Mouse (Mus musculus) heart, adult 2 months (tissue): ENCODE measurements around the gene Polr3gl. TPM values are rescaled to one million over a fixed set of nuclear protein-coding genes. Genes with fewer than 3 reads are reported as not detected.

Experiments
- DNase-seq, 2 experiments: peaks; one replicate each; pipeline ENCODE4 v3.0.0; 2021
- H3K27ac ChIP-seq: fragments of 200-600 bp; 2 replicates; pipeline ENCODE4 v1.8.1; 2022
- H3K27me3 ChIP-seq: fragments of 200-500 bp; 2 replicates; pipeline ENCODE4 v1.6.1; 2012; ENCODE audit warnings: mild to moderate bottlenecking, low read length, inconsistent platforms, mixed read lengths; ENCODE audit not compliant: control insufficient read depth, insufficient read depth
- H3K36me3 ChIP-seq: fragments of 200-500 bp; 2 replicates; pipeline ENCODE4 v1.6.1; 2012; ENCODE audit warnings: low read length, inconsistent platforms; ENCODE audit not compliant: control insufficient read depth, insufficient read depth
- H3K4me1 ChIP-seq: fragments of 200-500 bp; 2 replicates; pipeline ENCODE4 v1.6.1; 2011; ENCODE audit warnings: low read length; ENCODE audit not compliant: control insufficient read depth, insufficient read depth
- H3K4me3 ChIP-seq: fragments of 200-600 bp; 2 replicates; pipeline ENCODE4 v1.8.1; 2022
- H3K79me2 ChIP-seq: fragments of 200-500 bp; replicated peaks from 2 replicates; pipeline ENCODE4 v1.6.1; 2012; ENCODE audit warnings: mild to moderate bottlenecking, inconsistent platforms, low read length, moderate library complexity, mixed read lengths; ENCODE audit not compliant: control insufficient read depth, insufficient read depth
- H3K9ac ChIP-seq: fragments of 200-500 bp; 2 replicates; pipeline ENCODE4 v1.6.1; 2012; ENCODE audit warnings: low read depth, mild to moderate bottlenecking, control low read depth, inconsistent platforms, low read length, mixed read lengths
- CTCF ChIP-seq: fragments of 200-600 bp; IDR thresholded peaks from 2 replicates; pipeline ENCODE4 v1.8.1; 2022; ENCODE audit warnings: antibody characterized with exemption, mild to moderate bottlenecking, moderate library complexity
- EP300 ChIP-seq: fragments of 200-500 bp; IDR thresholded peaks from 2 replicates; pipeline ENCODE4 v1.6.1; 2011; ENCODE audit warnings: low read depth, low read length, control low read depth; ENCODE audit not compliant: insufficient read depth
- POLR2A ChIP-seq: fragments of 200-500 bp; IDR thresholded peaks from 2 replicates; pipeline ENCODE4 v1.6.1; 2011; ENCODE audit warnings: mild to moderate bottlenecking, low read depth, low read length, control low read depth; ENCODE audit not compliant: insufficient read depth
- WGBS: fragments of 180-500 bp; shearing (Covaris S2); methylation state at CpG from one replicate; pipeline ENCODE4 v1.1.7; 2018; 5-methylcytosine and 5-hydroxymethylcytosine counted together
- intact Hi-C: fragments of 180-260 bp; cut with DNase I; formaldehyde crosslinking; loops from one replicate; pipeline ENCODE4 v1.15.1; 2025
- polyA plus RNA-seq: library from polyadenylated mRNA; depleted of rRNA; stranded (reverse); fragments of >200 nt; gene quantifications from 2 replicates; pipeline ENCODE4 v1.2.3, GENCODE M21; 2012
- total RNA-seq, 2 experiments: library from RNA; stranded (reverse); gene quantifications; 2 replicates each; pipeline ENCODE4 v1.2.3; 2021

Gene Polr3gl
- total and polyA plus RNA-seq, 3 experiments = 20.1 to 35.0 (median 24.3) TPM

DNA sequence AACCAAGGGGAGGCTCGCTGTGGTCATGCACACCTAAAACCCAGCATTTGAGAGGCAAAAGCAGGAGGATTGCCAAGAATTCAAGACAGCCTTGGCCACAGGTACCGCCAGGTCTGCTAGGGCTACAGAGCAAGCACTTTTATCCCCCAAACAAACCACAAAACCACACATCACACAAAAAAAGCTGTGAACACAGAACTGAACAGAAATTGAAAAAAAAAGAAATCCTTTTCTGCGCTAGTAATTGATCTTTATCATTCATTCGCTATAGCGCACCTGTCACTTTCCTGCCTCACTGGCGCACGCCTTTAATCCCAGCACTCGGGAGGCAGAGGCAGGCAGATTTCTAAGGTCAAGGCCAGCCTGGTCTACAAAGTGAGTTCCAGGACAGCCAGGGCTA, 30.7 kb downstream of the Polr3gl start:
- no peak overlapping the region for H3K9ac ChIP-seq
- peaks cover 22% of the 10 kb centered on the region for H3K4me1 ChIP-seq
- H3K27me3 ChIP-seq = no peaks in the 10 kb centered on the region
- intact Hi-C loops = no loop called here
- H3K4me3 ChIP-seq = no peak overlapping the region; the same call in 1 of the 2 replicates
- TF ChIP-seq POLR2A (no peak), CTCF (no peak), EP300 (no peak)
- DNase-seq = no peak
- peak overlapping the region; percentile 96 for H3K27ac ChIP-seq
- WGBS = 73% methylated on average over 8 of the region's 8 CpGs
- H3K79me2 ChIP-seq = peaks cover 4% of the 10 kb centered on the region; the same call in 1 of the 2 replicates
- H3K36me3 ChIP-seq = peaks cover 16% of the 10 kb centered on the region

DNA sequence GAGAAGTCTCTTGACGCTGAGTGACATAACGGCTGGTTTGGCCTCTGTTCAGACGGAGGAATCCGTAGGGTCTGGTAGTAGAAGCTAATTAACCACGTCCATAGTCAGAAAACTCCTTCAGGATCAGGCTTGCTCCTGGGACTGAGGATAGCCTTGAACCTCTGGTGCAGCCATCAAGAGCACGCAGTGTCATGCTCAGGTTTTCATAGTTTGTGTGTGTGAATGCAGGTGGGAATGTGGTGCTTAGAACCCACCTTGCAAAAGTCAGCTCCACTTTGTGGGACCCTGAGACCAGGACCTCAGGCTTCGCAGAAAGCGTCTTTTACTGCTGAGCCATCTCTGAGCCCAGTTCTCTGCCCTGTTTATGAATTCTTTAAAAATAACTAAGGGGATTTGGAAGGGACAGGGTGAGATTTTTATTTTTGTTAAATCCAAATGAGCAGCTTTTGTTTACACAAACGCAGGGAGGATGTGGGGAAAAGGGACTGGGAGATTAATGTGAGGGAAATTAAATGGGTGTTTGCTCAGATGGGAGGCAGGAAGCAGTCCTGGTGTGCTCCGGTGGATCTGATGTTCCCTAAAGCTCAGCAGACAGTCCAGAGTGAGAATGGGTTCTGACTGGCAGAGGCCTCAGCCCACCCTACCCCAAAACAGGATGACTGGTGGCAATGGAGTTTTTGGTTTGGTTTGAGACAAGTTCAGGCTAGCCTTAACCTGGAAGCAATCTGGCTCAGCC, 31.9 kb downstream of the Polr3gl start:
- Histone ChIP-seq H3K79me2 (peaks cover 6% of the 10 kb centered on the region; the same call in 1 of the 2 replicates), H3K27ac (peak overlapping the region; percentile 96), H3K4me1 (peaks cover 20% of the 10 kb centered on the region), H3K4me3 (peak overlapping the region; percentile 77), H3K27me3 (no peaks in the 10 kb centered on the region), H3K9ac (peak overlapping the region; percentile 74), H3K36me3 (peaks cover 16% of the 10 kb centered on the region)
- DNase-seq = peak; percentile 58 to 64
- 6% methylated on average over 10 of the region's 10 CpGs for WGBS
- TF ChIP-seq POLR2A = peak; percentile 88
- TF ChIP-seq CTCF = no peak
- TF ChIP-seq EP300 = peak; percentile 68; the same call in 1 of the 2 replicates
- intact Hi-C loops = no loop called here

DNA sequence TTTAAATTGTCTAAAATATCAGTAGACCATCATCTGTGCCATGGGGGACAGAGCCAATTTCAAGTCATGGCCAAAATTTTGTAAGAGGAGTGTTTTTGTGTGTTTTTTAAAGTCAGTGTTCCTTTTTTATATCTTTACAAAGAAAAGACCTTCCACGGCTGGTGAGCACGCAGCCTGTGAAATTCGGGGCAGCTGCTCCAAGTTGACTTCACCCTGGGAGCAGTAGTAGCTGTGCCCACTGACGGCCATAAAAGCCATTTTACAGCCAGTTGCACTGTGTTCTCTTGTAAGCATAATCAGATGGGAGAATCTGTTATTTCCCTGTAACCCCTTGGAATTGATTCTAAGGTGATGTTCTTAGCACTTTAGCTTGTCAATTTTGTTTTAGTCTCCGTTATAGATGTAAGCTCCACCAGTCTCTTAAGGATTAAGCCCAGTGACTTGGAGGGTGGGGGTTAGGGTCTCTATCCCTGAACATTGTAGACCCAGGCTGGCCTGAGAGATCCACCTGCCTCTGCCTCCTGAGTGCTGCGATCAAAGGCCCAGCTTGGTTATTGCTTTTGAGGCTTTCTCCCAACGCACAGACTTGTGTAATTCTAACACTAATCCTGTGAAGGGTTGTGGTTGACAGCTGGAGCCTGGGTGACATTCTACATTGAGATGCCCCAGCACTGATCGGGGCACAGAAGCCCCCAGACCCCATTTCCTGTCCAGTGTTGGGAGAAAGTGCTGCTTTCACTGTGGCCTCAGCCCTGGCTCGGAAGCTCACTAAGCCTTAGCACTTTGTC, 32.9 kb downstream of the Polr3gl start:
- DNase-seq = peak in 1 of 2 experiments; percentile 59
- 9% methylated on average over 9 of the region's 9 CpGs for WGBS
- intact Hi-C loops = no loop called here

DNA sequence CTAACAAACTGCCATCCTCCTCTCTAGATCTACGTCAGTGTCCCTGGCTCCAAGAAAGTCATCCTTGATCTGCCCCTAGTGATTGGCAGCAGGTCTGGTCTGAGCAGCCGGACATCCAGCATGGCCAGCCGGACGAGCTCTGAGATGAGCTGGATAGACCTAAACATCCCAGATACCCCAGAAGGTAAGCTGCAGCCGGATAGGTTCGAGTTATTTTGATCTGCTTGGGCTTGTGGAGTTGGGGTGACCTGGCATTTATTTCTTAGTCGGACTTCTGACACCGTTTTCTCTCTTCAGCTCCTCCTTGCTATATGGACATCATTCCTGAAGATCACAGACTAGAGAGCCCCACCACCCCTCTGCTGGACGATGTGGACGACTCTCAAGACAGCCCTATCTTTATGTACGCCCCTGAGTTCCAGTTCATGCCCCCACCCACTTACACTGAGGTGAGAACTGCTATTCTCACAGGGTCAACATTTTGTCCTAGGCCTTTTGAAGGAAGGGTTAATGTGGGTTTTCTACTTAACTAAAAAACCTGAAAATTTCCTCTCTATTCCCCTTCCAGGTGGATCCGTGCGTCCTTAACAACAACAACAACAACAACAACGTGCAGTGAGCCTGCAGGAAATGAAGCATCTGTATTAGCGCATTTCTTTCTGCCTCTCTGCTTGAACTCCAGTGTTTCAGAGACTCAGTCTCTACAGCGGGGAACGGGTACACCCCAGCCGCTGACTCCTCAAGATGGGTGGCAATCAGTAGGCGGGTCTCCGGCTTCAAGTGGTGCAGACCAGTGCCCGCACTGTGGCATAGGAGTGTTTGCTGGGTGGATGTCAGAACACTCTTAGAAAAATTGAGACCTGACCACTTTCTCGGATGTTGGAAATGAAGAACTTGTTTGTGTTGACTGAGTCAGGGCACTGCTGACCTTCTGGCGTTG, 33.8 kb downstream of the Polr3gl start:
- DNase-seq = peak; percentile 53 to 69
- Histone ChIP-seq H3K9ac (peak overlapping the region; percentile 100), H3K4me3 (peak overlapping the region; percentile 77), H3K27me3 (no peaks in the 10 kb centered on the region), H3K79me2 (peaks cover 6% of the 10 kb centered on the region; the same call in 1 of the 2 replicates), H3K4me1 (peaks cover 21% of the 10 kb centered on the region), H3K27ac (peak overlapping the region; percentile 96), H3K36me3 (peaks cover 16% of the 10 kb centered on the region)
- intact Hi-C loops = loop anchor here (10.0 kb wide), 1 partner anchor 565 kb away; the partner anchor contains the start of gene Plekho1
- WGBS = 1% methylated on average over 23 of the region's 23 CpGs
- TF ChIP-seq EP300 = no peak
- TF ChIP-seq POLR2A = peak; percentile 32

More for the DNA sequence above, 32.9 kb downstream of the Polr3gl start:
- 0 out of 2 replicates have a peak, but pooled peaks have one; percentile 30 for TF ChIP-seq EP300
- TF ChIP-seq CTCF = no peak
- peak; percentile 71 for TF ChIP-seq POLR2A
- Histone ChIP-seq H3K4me1 (peaks cover 18% of the 10 kb centered on the region), H3K27me3 (no peaks in the 10 kb centered on the region), H3K36me3 (peaks cover 16% of the 10 kb centered on the region), H3K79me2 (peaks cover 6% of the 10 kb centered on the region; the same call in 1 of the 2 replicates), H3K27ac (peak overlapping the region; percentile 96), H3K4me3 (peak overlapping the region; percentile 77), H3K9ac (peak overlapping the region; percentile 100)

DNA sequence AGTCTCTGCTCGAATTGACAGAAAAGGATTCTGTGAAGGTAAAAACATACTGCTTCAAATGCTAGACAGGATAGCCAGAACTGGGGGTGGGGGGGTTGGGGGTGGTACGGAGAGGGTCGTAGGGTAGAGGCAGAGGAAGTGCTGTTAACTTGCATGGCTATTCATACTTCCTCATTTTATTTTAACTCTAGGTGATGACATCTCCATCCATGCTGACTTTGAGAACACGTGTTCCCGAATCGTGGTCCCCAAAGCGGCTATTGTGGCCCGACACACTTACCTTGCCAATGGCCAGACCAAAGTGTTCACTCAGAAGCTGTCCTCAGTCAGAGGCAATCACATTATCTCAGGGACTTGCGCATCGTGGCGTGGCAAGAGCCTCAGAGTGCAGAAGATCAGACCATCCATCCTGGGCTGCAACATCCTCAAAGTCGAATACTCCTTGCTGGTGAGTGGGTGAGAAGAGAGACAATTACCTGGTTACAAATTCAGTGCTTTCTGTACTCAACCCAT, 34.5 kb downstream of the Polr3gl start:
- peak; percentile 64 to 66 for DNase-seq
- Histone ChIP-seq H3K4me3 (peak overlapping the region; percentile 77), H3K9ac (peak overlapping the region; percentile 100), H3K27ac (peak overlapping the region; percentile 96), H3K27me3 (no peaks in the 10 kb centered on the region), H3K36me3 (peaks cover 16% of the 10 kb centered on the region), H3K4me1 (peaks cover 22% of the 10 kb centered on the region), H3K79me2 (peaks cover 6% of the 10 kb centered on the region; the same call in 1 of the 2 replicates)
- peak; percentile 84 for TF ChIP-seq POLR2A
- TF ChIP-seq CTCF = no peak
- no peak for TF ChIP-seq EP300
- WGBS = 1% methylated on average over 12 of the region's 12 CpGs
- intact Hi-C loops = loop anchor here (10.0 kb wide), 1 partner anchor 565 kb away; the partner anchor contains the start of gene Plekho1
